Comparison of ENCODE assay signal across 15 mouse cellular contexts in the genomic region with DNA sequence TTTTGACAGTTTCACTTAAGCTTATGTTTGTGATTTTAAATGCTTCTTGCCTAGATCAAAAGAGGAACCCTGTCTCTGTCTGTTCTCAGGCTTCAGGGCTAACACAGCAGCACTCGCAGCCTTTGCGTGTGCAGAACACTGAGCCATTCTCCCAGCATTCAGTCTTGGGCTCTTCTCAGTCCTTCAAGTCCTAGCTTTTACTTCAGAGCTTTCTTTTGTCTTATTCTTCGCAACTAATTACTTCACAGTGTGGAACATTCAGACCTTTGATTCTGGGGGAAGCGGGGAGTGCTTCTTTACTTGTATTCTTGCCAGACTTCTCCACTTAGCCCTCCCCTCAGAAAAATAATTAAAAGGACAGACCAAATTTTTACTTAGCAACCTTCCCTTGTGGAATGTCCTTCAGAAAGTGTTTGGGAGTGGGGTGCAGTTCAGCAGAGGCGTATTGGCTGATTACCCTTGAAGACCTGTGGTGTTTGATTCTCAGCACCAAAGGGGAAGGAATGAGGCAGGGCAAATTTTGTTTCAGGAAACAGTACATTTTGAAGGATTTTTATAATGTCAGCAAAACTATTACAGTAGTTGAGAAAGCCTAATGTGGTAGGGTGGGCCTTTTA. TPM values are rescaled to one million over a fixed set of nuclear protein-coding genes. Genes with fewer than 3 reads are reported as not detected.
DNase-seq lines count a peak whose midpoint lies in the region; ATAC-seq and TF ChIP-seq lines count a peak whose summit lies in the region.
"Had no signal": no experiment of that assay in that cellular context is flagged by ENCODE, and none has a peak within 500 bp of the region (broad histone marks: within the 10 kb centered on the region; RNA-seq: fewer than 3 reads in every experiment).

No protein-coding gene starts in this region.

- ATAC-seq in lung, embryonic 16.5 days (ENCODE audit: low read depth) = no peak
- ATAC-seq in forebrain, embryonic 14.5 days = peak; percentile 58

- no peak overlapping the region for H3K4me3 ChIP-seq in heart, adult 2 months
- H3K4me3 ChIP-seq in lung, embryonic 16.5 days (ENCODE audit: low read length) = no peak overlapping the region
- H3K4me3 ChIP-seq in forebrain, embryonic 14.5 days (ENCODE audit: low read depth, low read length) = no peak overlapping the region
- H3K4me3 ChIP-seq: limb, embryonic 12.5 days; neural tube, embryonic 12.5 days had no signal

- TF ChIP-seq POLR2A in heart, adult 2 months (IDR thresholded peaks at IDR 0.05; ENCODE audit: insufficient read depth, low read depth, low read length) = no peak

- intact Hi-C loops in heart, adult 2 months (cut with DNase I) = no loop called here

- no peak overlapping the region for H3K9ac ChIP-seq in heart, adult 2 months (ENCODE audit: low read depth, low read length)
- no peak overlapping the region for H3K9ac ChIP-seq in lung, embryonic 16.5 days (ENCODE audit: low read length)
- no peak overlapping the region for H3K9ac ChIP-seq in forebrain, embryonic 14.5 days (ENCODE audit: low read length)
- H3K9ac ChIP-seq: limb, embryonic 12.5 days; neural tube, embryonic 12.5 days had no signal

- H3K27ac ChIP-seq in heart, adult 2 months = peak overlapping the region; percentile 38; the same call in 1 of the 2 replicates
- 0 out of 2 replicates have a peak overlapping the region, but pooled peaks have one; percentile 31 for H3K27ac ChIP-seq in lung, embryonic 16.5 days (ENCODE audit: low read length)
- H3K27ac ChIP-seq in forebrain, embryonic 14.5 days (ENCODE audit: low read depth, low read length) = no peak overlapping the region
- H3K27ac ChIP-seq: limb, embryonic 12.5 days; neural tube, embryonic 12.5 days had no signal

- WGBS in heart, adult 2 months = 40% methylated on average over 5 of the region's 5 CpGs
- 71% methylated on average over 5 of the region's 5 CpGs for WGBS in lung, embryonic 16.5 days
- WGBS in forebrain, embryonic 14.5 days = 6% methylated on average over 5 of the region's 5 CpGs

- H3K4me2 ChIP-seq in lung, embryonic 16.5 days (ENCODE audit: low read depth, low read length) = no peak overlapping the region
- H3K4me2 ChIP-seq in forebrain, embryonic 14.5 days (ENCODE audit: low read length) = no peak overlapping the region
- H3K4me2 ChIP-seq: limb, embryonic 12.5 days; neural tube, embryonic 12.5 days had no signal

- H3K27me3 ChIP-seq in heart, adult 2 months (ENCODE audit: control insufficient read depth, insufficient read depth, low read length) = no peaks in the 10 kb centered on the region
- no peaks in the 10 kb centered on the region for H3K27me3 ChIP-seq in lung, embryonic 16.5 days (ENCODE audit: control insufficient read depth, insufficient read depth, low read depth, low read length)
- no peaks in the 10 kb centered on the region for H3K27me3 ChIP-seq in forebrain, embryonic 14.5 days (replicated peaks; ENCODE audit: control insufficient read depth, insufficient read depth, low read length)
- H3K27me3 ChIP-seq: limb, embryonic 12.5 days; neural tube, embryonic 12.5 days had no signal

- H3K9me3 ChIP-seq in lung, embryonic 16.5 days (ENCODE audit: control insufficient read depth, low read length) = no peaks in the 10 kb centered on the region
- H3K9me3 ChIP-seq in forebrain, embryonic 14.5 days (replicated peaks; ENCODE audit: control insufficient read depth, low read length) = no peaks in the 10 kb centered on the region
- H3K9me3 ChIP-seq: limb, embryonic 12.5 days; neural tube, embryonic 12.5 days had no signal

- peaks cover 3% of the 10 kb centered on the region for H3K36me3 ChIP-seq in heart, adult 2 months (ENCODE audit: control insufficient read depth, insufficient read depth, low read length)
- peaks cover 2% of the 10 kb centered on the region; the same call in 1 of the 2 replicates for H3K36me3 ChIP-seq in lung, embryonic 16.5 days (ENCODE audit: control insufficient read depth, insufficient read depth, low read length)
- no peaks in the 10 kb centered on the region for H3K36me3 ChIP-seq in forebrain, embryonic 14.5 days (ENCODE audit: control insufficient read depth, insufficient read depth, low read length)

- no peak for DNase-seq in heart, adult 2 months
- DNase-seq in heart, postnatal 4 days = no peak
- no peak for DNase-seq in lung, postnatal 14 days
- DNase-seq in R1 (ENCODE audit: low read depth, low spot score) = peak; percentile 58
- peak; percentile 74 for DNase-seq in forebrain, embryonic 14.5 days (ENCODE audit: low spot score)
- no peak for DNase-seq in ovary, postnatal 36 days (ENCODE audit: low spot score)
- DNase-seq in urinary bladder, postnatal 25 days (ENCODE audit: low spot score) = no peak
- DNase-seq: cerebellum, adult 9-10 months; kidney, adult 8-10 months; layer of hippocampus, postnatal 36 days; lung, adult 18-20 months; right cerebral cortex, postnatal 14 days had no signal

- no peak for TF ChIP-seq EP300 in heart, adult 2 months (IDR thresholded peaks at IDR 0.05; ENCODE audit: insufficient read depth, low read depth, low read length)

- peaks cover 9% of the 10 kb centered on the region for H3K4me1 ChIP-seq in heart, adult 2 months (ENCODE audit: control insufficient read depth, insufficient read depth, low read length)
- peaks cover 3% of the 10 kb centered on the region; the same call in 1 of the 2 replicates for H3K4me1 ChIP-seq in lung, embryonic 16.5 days (replicated peaks; ENCODE audit: control insufficient read depth, insufficient read depth, low read length)
- peaks cover 12% of the 10 kb centered on the region for H3K4me1 ChIP-seq in forebrain, embryonic 14.5 days (ENCODE audit: control insufficient read depth, insufficient read depth, low read length)

- no peak for TF ChIP-seq CTCF in heart, adult 2 months (IDR thresholded peaks at IDR 0.05)

- peaks cover 7% of the 10 kb centered on the region for H3K79me2 ChIP-seq in heart, adult 2 months (replicated peaks; ENCODE audit: control insufficient read depth, insufficient read depth, low read length)

RNA-seq across cellular contexts. Expression of a gene that starts 18.0 kb away (rescaled TPM):
- 100 to 1,000 TPM; 129 TPM for total RNA-seq in heart, adult 2 months (2021)
- polyA plus RNA-seq in heart, adult 2 months (2012; rRNA removed) = 116 and 147 TPM in 2 replicates
- 100 to 1,000 TPM; 202 to 209 TPM for total RNA-seq in heart, postnatal 4 days (2021)
- polyA plus RNA-seq in lung, embryonic 16.5 days (2015; fragmentation: Nextera tagmentation; extraction: Ambion mirVana) = 201 and 210 TPM in 2 replicates
- polyA plus RNA-seq in forebrain, embryonic 14.5 days (2014; fragmentation: Nextera tagmentation; extraction: Ambion mirVana) = 166 and 196 TPM in 2 replicates

RNA-seq across cellular contexts. Expression of a gene that starts 45.5 kb away (rescaled TPM):
- total RNA-seq in heart, adult 2 months (2021) = 1 to 10 TPM; 9.8 to 9.9 TPM
- polyA plus RNA-seq in heart, adult 2 months (2012; rRNA removed) = 36.1 and 43.3 TPM in 2 replicates
- total RNA-seq in heart, postnatal 4 days (2021) = 10 to 100 TPM; 27.9 to 30.5 TPM
- 146 and 148 TPM in 2 replicates for polyA plus RNA-seq in lung, embryonic 16.5 days (2015; fragmentation: Nextera tagmentation; extraction: Ambion mirVana)
- polyA plus RNA-seq in forebrain, embryonic 14.5 days (2014; fragmentation: Nextera tagmentation; extraction: Ambion mirVana) = 72.8 and 84.8 TPM in 2 replicates

Comparison
In these comparisons a context has a peak if more than half of its experiments do, and no peak if none do; other contexts are left out.
1. DNase-seq: peak in R1 (single experiment) and forebrain, embryonic 14.5 days (single experiment); none in heart, adult 2 months (0 of 2), heart, postnatal 4 days (single experiment), lung, postnatal 14 days (single experiment), ovary, postnatal 36 days (single experiment) and urinary bladder, postnatal 25 days (single experiment).